Mouse (Mus musculus): ENCODE measurements at regions not wholly inside any gene's neighbourhood (a gene's known extent, or its start where the extent isn't known, plus 50 kb on each side); places are given as distances from the start of the nearest gene placed in this dataset.

GRCm38 (mm10) chr16:78101415-78102326 is 199.6 kb upstream of the Cxadr start:
- no peak for TF ChIP-seq CTCF (IDR thresholded peaks at IDR 0.05)
- no peak for TF ChIP-seq EP300 (IDR thresholded peaks at IDR 0.05; ENCODE audit: insufficient read depth, low read depth, low read length)
- TF ChIP-seq POLR2A (IDR thresholded peaks at IDR 0.05; ENCODE audit: insufficient read depth, low read depth, low read length) = no peak

Data from heart, adult 2 months (tissue).